Mouse (Mus musculus) liver, embryonic 14.5 days (tissue): ENCODE measurements at regions not wholly inside any gene's neighbourhood (a gene's known extent, or its start where the extent isn't known, plus 50 kb on each side); places are given as distances from the start of the nearest gene placed in this dataset.

ENCODE experiments used
- ATAC-seq: fragments of 200-750 bp; cut with Nextera tagmentation; 2 replicates; pipeline ENCODE4 v1.8.0; 2017; ENCODE audit warnings: moderate number of reproducible peaks, mild to moderate bottlenecking, moderate library complexity; ENCODE audit not compliant: insufficient read depth
- DNase-seq, 3 experiments: peaks; one replicate each; pipeline ENCODE4 v3.0.0-alpha.2; 2012 to 2013; ENCODE audit warnings: low read depth in 3 of 3, low spot score in 3 of 3
- H3K27ac ChIP-seq: fragments of 300-500 bp; sonication (generic); 2 replicates; pipeline ENCODE4 v1.5.1; 2014; ENCODE audit warnings: moderate library complexity, mild to moderate bottlenecking, control low read depth, inconsistent platforms
- H3K27me3 ChIP-seq: fragments of 300-500 bp; sonication (generic); 2 replicates; pipeline ENCODE4 v1.6.1; 2014; ENCODE audit warnings: mild to moderate bottlenecking, low read length, moderate library complexity; ENCODE audit not compliant: control insufficient read depth, insufficient read depth
- H3K36me3 ChIP-seq: fragments of 300-500 bp; sonication (generic); replicated peaks from 2 replicates; pipeline ENCODE4 v1.6.1; 2014; ENCODE audit warnings: low read depth; ENCODE audit not compliant: control insufficient read depth, insufficient read depth
- H3K4me1 ChIP-seq, 2 experiments: fragments of 200-500 bp in 1 of 2; fragments of 300-500 bp in 1 of 2; sonication (generic) in 1 of 2; replicated peaks; 2 replicates each; pipeline ENCODE4 v1.6.1; 2012 to 2014; ENCODE audit warnings: antibody characterized with exemption in 1 of 2, inconsistent platforms in 1 of 2, low read length in 1 of 2; ENCODE audit not compliant: control insufficient read depth in 2 of 2, insufficient read depth in 2 of 2
- H3K4me2 ChIP-seq: fragments of 300-500 bp; sonication (generic); 2 replicates; pipeline ENCODE4 v1.6.1; 2014; ENCODE audit warnings: low read depth, mild to moderate bottlenecking, control low read depth, moderate library complexity
- H3K4me3 ChIP-seq, 2 experiments: fragments of 200-500 bp in 1 of 2; fragments of 300-500 bp in 1 of 2; sonication (generic) in 1 of 2; 2 replicates each; pipeline ENCODE4 v1.5.1; 2012 to 2014; ENCODE audit warnings: low read depth in 2 of 2, low read length in 2 of 2, mild to moderate bottlenecking in 2 of 2, control low read depth in 1 of 2, inconsistent platforms in 1 of 2, moderate library complexity in 1 of 2; ENCODE audit not compliant: insufficient read depth in 1 of 2
- H3K9ac ChIP-seq: fragments of 300-500 bp; sonication (generic); replicated peaks from 2 replicates; pipeline ENCODE4 v1.6.1; 2014; ENCODE audit warnings: mild to moderate bottlenecking, control low read depth, moderate library complexity
- H3K9me3 ChIP-seq: fragments of 300-500 bp; sonication (generic); 2 replicates; pipeline ENCODE4 v1.6.1; 2016; ENCODE audit warnings: low read length, mixed read lengths; ENCODE audit not compliant: control insufficient read depth
- CTCF ChIP-seq: IDR thresholded peaks from 2 replicates; pipeline ENCODE4 v1.5.1; 2016; ENCODE audit warnings: antibody characterized with exemption, low read depth, control low read depth
- EP300 ChIP-seq: IDR thresholded peaks from 2 replicates; pipeline ENCODE4 v1.6.1; 2016; ENCODE audit warnings: antibody characterized with exemption, low read depth
- WGBS: fragments of 180-500 bp; shearing (Covaris S2); extraction: QIAGEN DNeasy Blood & Tissue Kit; methylation state at CpG from one replicate; pipeline ENCODE4 v1.1.7; 2014; ENCODE audit not compliant: insufficient replicate concordance; 5-methylcytosine and 5-hydroxymethylcytosine counted together

GRCm38 (mm10) chr19:25906721-25907120 lies 234.5 kb downstream of the Dmrt2 start:
- DNase-seq (no peak), ATAC-seq (no peak)
- no peak for TF ChIP-seq EP300
- TF ChIP-seq CTCF = no peak
- Histone ChIP-seq H3K9ac (no peak overlapping the region), H3K9me3 (no peaks in the 10 kb centered on the region), H3K36me3 (no peaks in the 10 kb centered on the region), H3K4me3 (no peak overlapping the region), H3K27ac (no peak overlapping the region), H3K27me3 (no peaks in the 10 kb centered on the region), H3K4me2 (no peak overlapping the region), H3K4me1 (no peaks in the 10 kb centered on the region)
- 70% methylated on average over 4 of the region's 4 CpGs for WGBS

- Histone ChIP-seq H3K9ac (no peak overlapping the region), H3K4me1 (no peaks in the 10 kb centered on the region), H3K27me3 (no peaks in the 10 kb centered on the region), H3K27ac (no peak overlapping the region), H3K4me2 (no peak overlapping the region), H3K36me3 (no peaks in the 10 kb centered on the region), H3K4me3 (no peak overlapping the region), H3K9me3 (no peaks in the 10 kb centered on the region)
- TF ChIP-seq CTCF (no peak), EP300 (no peak)
- no peak for DNase-seq
- ATAC-seq = no peak
These were observed 249.8 kb downstream of the Dmrt2 start for GRCm38 (mm10) chr19:25922052-25922451.

- DNase-seq = no peak
- 65% methylated on average over 1 of the region's 1 CpGs for WGBS
- ATAC-seq = no peak
- Histone ChIP-seq H3K9ac (no peak overlapping the region), H3K27me3 (no peaks in the 10 kb centered on the region), H3K9me3 (no peaks in the 10 kb centered on the region), H3K4me1 (peaks cover 0 to 2% of the 10 kb centered on the region in 2 experiments; a peak in 1 of 4 replicates), H3K27ac (no peak overlapping the region), H3K4me3 (no peak overlapping the region), H3K36me3 (no peaks in the 10 kb centered on the region), H3K4me2 (no peak overlapping the region)
- TF ChIP-seq CTCF (no peak), EP300 (no peak)
These were observed 250.6 kb downstream of the Dmrt2 start for GRCm38 (mm10) chr19:25922806-25923205.

- Histone ChIP-seq H3K4me1 (peaks cover 0 to 2% of the 10 kb centered on the region in 2 experiments; a peak in 1 of 4 replicates), H3K27ac (no peak overlapping the region), H3K9ac (no peak overlapping the region), H3K36me3 (no peaks in the 10 kb centered on the region), H3K4me3 (no peak overlapping the region), H3K27me3 (no peaks in the 10 kb centered on the region), H3K9me3 (no peaks in the 10 kb centered on the region), H3K4me2 (no peak overlapping the region)
- TF ChIP-seq EP300 (no peak), CTCF (no peak)
- WGBS = 56% methylated on average over 10 of the region's 10 CpGs
- no peak for ATAC-seq
- DNase-seq = no peak
These were observed 251.6 kb downstream of the Dmrt2 start for GRCm38 (mm10) chr19:25923727-25924384.

GRCm38 (mm10) chr19:25924385-25924769 lies 252.2 kb downstream of the Dmrt2 start:
- Histone ChIP-seq H3K27me3 (no peaks in the 10 kb centered on the region), H3K4me1 (peaks cover 0 to 2% of the 10 kb centered on the region in 2 experiments; a peak in 1 of 4 replicates), H3K9ac (no peak overlapping the region), H3K27ac (no peak overlapping the region), H3K9me3 (no peaks in the 10 kb centered on the region), H3K36me3 (no peaks in the 10 kb centered on the region), H3K4me2 (no peak overlapping the region), H3K4me3 (no peak overlapping the region)
- WGBS = 42% methylated on average over 5 of the region's 5 CpGs
- ATAC-seq = no peak
- TF ChIP-seq CTCF (no peak), EP300 (no peak)
- DNase-seq = no peak
